Mouse (Mus musculus) v-Abl transformed pro-B cells (cell line): ENCODE measurements at regions not wholly inside any gene's neighbourhood (a gene's known extent, or its start where the extent isn't known, plus 50 kb on each side); places are given as distances from the start of the nearest gene placed in this dataset.

Experiments used
- in situ Hi-C, 2 experiments: fragments of 400-800 bp; cut with MboI; formaldehyde crosslinking; loops; one replicate each; pipeline ENCODE4 v1.15.1; 2025; ENCODE audit not compliant: unreplicated experiment in 2 of 2

DNA sequence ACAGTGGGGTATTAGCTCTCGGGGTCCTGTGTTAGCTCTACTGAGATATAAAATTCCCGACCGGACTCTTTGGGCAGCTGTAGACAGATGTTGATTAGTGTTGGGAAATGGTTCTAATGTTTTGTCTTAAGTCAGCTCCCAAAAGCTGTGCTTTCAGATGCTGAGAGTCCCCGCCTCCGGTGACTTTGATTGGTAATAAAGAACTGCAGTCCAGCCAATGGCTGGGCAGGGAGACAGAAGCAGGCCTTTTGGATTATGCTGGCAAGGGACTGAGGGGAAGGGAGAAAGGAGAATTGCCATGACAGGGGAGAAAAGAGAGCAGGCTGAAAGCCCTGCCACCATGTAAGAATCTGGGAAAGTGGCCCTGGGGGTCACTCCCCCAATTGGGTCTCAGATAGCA, 73.4 kb upstream of the Nabp1 start:
- in situ Hi-C loops = no loop called here

DNA sequence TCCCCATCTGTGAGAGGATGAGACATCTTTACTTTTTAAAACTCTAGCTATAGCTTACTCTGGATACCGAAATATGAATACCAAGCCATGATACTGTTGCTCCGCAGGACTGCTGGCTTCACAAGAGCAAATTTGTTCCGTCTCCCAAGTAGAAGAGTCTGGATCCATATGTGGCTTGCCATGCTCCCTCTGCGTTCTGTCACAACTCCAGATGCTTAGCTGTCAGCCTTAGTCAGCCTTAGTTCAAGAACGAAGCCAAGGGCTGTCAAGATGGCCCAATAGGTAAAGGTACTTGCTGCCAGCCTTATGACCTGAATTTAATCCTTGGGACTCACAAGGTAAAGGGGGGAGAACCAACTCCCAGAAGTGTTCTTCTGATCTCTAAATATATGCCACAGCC, 64.6 kb upstream of the Nabp1 start:
- in situ Hi-C loops = no loop called here

GRCm38 (mm10) chr1:51539634-51540033, 61.4 kb upstream of the Nabp1 start:
- in situ Hi-C loops = no loop called here

DNA sequence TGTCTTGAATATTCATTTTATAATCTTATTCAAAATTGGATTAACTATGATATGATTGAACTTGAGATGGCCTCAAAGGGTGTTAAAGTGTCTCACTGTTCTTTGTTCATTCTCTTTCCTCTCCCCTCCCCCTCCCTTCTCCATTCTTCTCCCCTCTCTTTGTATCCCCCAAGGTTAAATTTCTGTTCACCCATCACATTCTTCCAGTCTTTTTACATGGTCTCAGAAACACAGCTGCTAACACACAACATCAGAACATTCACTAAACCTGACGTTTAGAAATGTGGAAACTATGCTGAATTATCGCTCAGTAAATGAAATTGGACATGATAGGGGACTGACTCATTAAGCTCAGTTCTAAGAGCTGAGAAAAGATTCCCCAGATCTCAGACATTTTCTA, 60.6 kb upstream of the Nabp1 start:
- in situ Hi-C loops = no loop called here

GRCm38 (mm10) chr1:51537765-51538360, 59.6 kb upstream of the Nabp1 start:
- in situ Hi-C loops = no loop called here

DNA sequence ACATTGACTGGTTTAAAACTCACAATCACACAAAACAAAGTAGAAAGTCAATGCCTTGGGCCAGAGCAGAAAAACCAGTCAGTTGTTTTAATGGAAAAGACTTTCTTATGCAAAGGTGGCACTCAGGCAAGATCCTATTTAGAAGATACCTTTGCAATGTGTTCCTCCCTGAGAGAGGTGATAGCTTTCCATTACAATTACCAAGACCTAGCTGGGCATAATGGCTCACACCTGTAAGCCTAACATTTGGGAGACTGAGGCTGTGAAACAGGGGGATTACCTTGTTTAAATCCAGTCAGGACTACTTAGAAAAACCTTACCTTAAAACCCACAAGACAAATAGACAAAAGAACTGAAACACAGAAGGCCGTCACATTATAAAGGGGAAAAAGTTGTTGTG, 57.9 kb upstream of the Nabp1 start:
- in situ Hi-C loops = no loop called here

GRCm38 (mm10) chr1:51535414-51535813, 57.2 kb upstream of the Nabp1 start:
- in situ Hi-C loops = no loop called here

DNA sequence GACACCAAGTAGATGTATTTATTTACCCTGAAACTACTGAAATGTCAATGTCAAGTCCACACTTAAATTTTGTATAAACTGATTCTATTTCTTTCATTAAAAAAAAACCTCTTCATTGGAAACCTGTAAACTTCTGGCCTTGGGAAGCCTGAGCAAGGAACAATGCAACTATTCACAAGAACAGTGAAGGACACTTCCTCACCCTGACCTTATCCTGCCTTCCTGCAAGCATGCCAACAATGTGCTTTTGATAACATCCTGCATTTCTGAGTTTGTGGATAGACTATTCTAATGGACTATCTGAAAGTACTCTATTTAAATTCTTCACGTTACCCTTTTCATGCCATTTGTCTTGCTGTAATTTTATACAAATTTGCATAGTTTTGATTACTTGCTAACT, 53.1 kb upstream of the Nabp1 start:
- in situ Hi-C loops = no loop called here

GRCm38 (mm10) chr1:51530191-51530926, 52.1 kb upstream of the Nabp1 start:
- in situ Hi-C loops = no loop called here

DNA sequence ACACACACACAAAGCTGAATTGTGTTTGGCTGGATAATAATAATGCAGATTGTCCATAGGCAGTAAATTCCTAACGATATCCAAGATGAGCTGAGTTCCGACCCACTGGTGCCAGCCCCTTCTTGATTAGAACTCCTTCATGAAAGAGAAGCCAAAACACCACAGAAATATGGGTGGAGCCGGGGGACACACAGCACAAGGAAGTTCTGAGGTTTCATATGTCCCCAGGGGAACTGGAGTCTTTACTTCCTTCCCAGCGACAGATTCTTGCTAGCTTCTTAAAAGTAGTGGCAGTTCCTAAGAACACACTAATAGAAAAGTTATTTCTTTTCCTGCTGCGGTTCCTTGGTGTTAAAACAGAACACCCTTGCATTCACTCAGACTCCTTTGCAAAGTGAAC, 51.4 kb upstream of the Nabp1 start:
- in situ Hi-C loops = loop anchor here (5.0 to 10.0 kb wide), 2 partner anchors 47 to 55 kb away; no protein-coding TSS in a partner anchor

- in situ Hi-C loops = loop anchor here (5.0 to 10.0 kb wide), 2 partner anchors 46 to 56 kb away; no protein-coding TSS in a partner anchor
Measured at GRCm38 (mm10) chr1:51528671-51529070, 50.4 kb upstream of the Nabp1 start.
